10 mouse cellular contexts compared by ENCODE assay signal in genomic region chr2:25240310-25240709, GRCm38 (mm10). TPM values are rescaled to one million over a fixed set of nuclear protein-coding genes. Genes with fewer than 3 reads are reported as not detected.
A peak's percentile ranks its signal among the peaks of the same experiment; 100 is the strongest.
DNase-seq lines count a peak whose midpoint lies in the region; ATAC-seq and TF ChIP-seq lines count a peak whose summit lies in the region.
"Had no signal": no experiment of that assay in that cellular context is flagged by ENCODE, and none has a peak within 500 bp of the region (broad histone marks: within the 10 kb centered on the region; RNA-seq: fewer than 3 reads in every experiment).

No protein-coding gene starts in this region.

- 0 out of 2 replicates have a peak, but pooled peaks have one; percentile 1 for ATAC-seq in neural tube, embryonic 11.5 days (ENCODE audit: insufficient read depth, low FRiP score, low TSS enrichment)
- no peak for ATAC-seq in liver, embryonic 13.5 days (ENCODE audit: low read depth)
- ATAC-seq in stomach, postnatal 0 days (ENCODE audit: low FRiP score, low TSS enrichment): no peak

- H3K4me3 ChIP-seq in neural tube, embryonic 11.5 days (ENCODE audit: low read depth, low read length): no peak overlapping the region
- H3K4me3 ChIP-seq in liver, embryonic 13.5 days (replicated peaks): peak overlapping the region; percentile 57
- peak overlapping the region; percentile 23; the same call in 1 of the 2 replicates for H3K4me3 ChIP-seq in stomach, postnatal 0 days (ENCODE audit: low read depth, low read length)

- 51% methylated on average over 8 of the region's 8 CpGs for WGBS in neural tube, embryonic 11.5 days
- 41% methylated on average over 8 of the region's 8 CpGs for WGBS in liver, embryonic 13.5 days (ENCODE audit: insufficient replicate concordance)
- WGBS in stomach, postnatal 0 days: 50% methylated on average over 8 of the region's 8 CpGs

- no peak overlapping the region for H3K27ac ChIP-seq in neural tube, embryonic 11.5 days (ENCODE audit: low read depth, low read length)
- no peak overlapping the region for H3K27ac ChIP-seq in liver, embryonic 13.5 days
- peak overlapping the region; percentile 91 for H3K27ac ChIP-seq in stomach, postnatal 0 days (replicated peaks)

- no peak for TF ChIP-seq EP300 in stomach, postnatal 0 days (optimal IDR thresholded peaks at IDR 0.05)

- H3K9me3 ChIP-seq in neural tube, embryonic 11.5 days (ENCODE audit: control insufficient read depth, low read length): no peaks in the 10 kb centered on the region
- H3K9me3 ChIP-seq in liver, embryonic 13.5 days (replicated peaks): no peaks in the 10 kb centered on the region
- H3K9me3 ChIP-seq in stomach, postnatal 0 days (ENCODE audit: control insufficient read depth, low read length): no peaks in the 10 kb centered on the region

- TF ChIP-seq CTCF in stomach, postnatal 0 days (IDR thresholded peaks at IDR 0.05; ENCODE audit: low read depth): no peak

- DNase-seq in cerebellum, adult 9-11 months: peak; percentile 56
- DNase-seq in cerebellum, adult 9-10 months: no peak
- no peak for DNase-seq in neural tube, embryonic 11.5 days (ENCODE audit: low spot score)
- no peak for DNase-seq in neural tube, embryonic 10.5 days (ENCODE audit: extremely low spot score, low spot score)
- DNase-seq in liver, embryonic 13.5 days: no peak
- no peak for DNase-seq in stomach, postnatal 0 days (ENCODE audit: low spot score)
- DNase-seq in right cerebral cortex, postnatal 14 days: no peak
- no peak for DNase-seq in layer of hippocampus, postnatal 10 days (ENCODE audit: low spot score in 2 of 2)

- peak overlapping the region; percentile 98 for H3K4me2 ChIP-seq in neural tube, embryonic 11.5 days (ENCODE audit: low read depth)
- peak overlapping the region; percentile 84 for H3K4me2 ChIP-seq in liver, embryonic 13.5 days
- H3K4me2 ChIP-seq in stomach, postnatal 0 days (replicated peaks; ENCODE audit: low read depth): peak overlapping the region; percentile 78

- H3K4me1 ChIP-seq in neural tube, embryonic 11.5 days (ENCODE audit: control insufficient read depth, insufficient read depth, low read length): peaks cover 18% of the 10 kb centered on the region
- H3K4me1 ChIP-seq in liver, embryonic 13.5 days (replicated peaks): peaks cover 37% of the 10 kb centered on the region
- H3K4me1 ChIP-seq in stomach, postnatal 0 days (replicated peaks; ENCODE audit: control insufficient read depth, insufficient read depth): peaks cover 7% of the 10 kb centered on the region; the same call in 1 of the 2 replicates

- peaks cover 19% of the 10 kb centered on the region for H3K27me3 ChIP-seq in neural tube, embryonic 11.5 days (ENCODE audit: control insufficient read depth, insufficient read depth, low read length)
- H3K27me3 ChIP-seq in liver, embryonic 13.5 days: peaks cover 43% of the 10 kb centered on the region
- no peaks in the 10 kb centered on the region for H3K27me3 ChIP-seq in stomach, postnatal 0 days (ENCODE audit: control insufficient read depth, insufficient read depth, low read length)

- H3K9ac ChIP-seq in neural tube, embryonic 11.5 days (ENCODE audit: low read length): no peak overlapping the region
- H3K9ac ChIP-seq in liver, embryonic 13.5 days: peak overlapping the region; percentile 57
- peak overlapping the region; percentile 45; the same call in 1 of the 2 replicates for H3K9ac ChIP-seq in stomach, postnatal 0 days (ENCODE audit: low read length)

- no peaks in the 10 kb centered on the region for H3K36me3 ChIP-seq in neural tube, embryonic 11.5 days (ENCODE audit: control insufficient read depth, insufficient read depth, low read length)
- H3K36me3 ChIP-seq in liver, embryonic 13.5 days: no peaks in the 10 kb centered on the region
- peaks cover 2% of the 10 kb centered on the region; the same call in 1 of the 2 replicates for H3K36me3 ChIP-seq in stomach, postnatal 0 days (ENCODE audit: control insufficient read depth, insufficient read depth, low read length)

RNA-seq across cellular contexts. Expression of gene Rnf208, which starts 1.7 kb away (rescaled TPM):
- 29.9 and 34.0 TPM in 2 replicates for polyA plus RNA-seq in neural tube, embryonic 11.5 days (2014; fragmentation: Nextera tagmentation; extraction: Ambion mirVana)
- polyA plus RNA-seq in liver, embryonic 13.5 days (2015; fragmentation: Nextera tagmentation; extraction: Ambion mirVana): 0.60 and 0.74 TPM in 2 replicates
- polyA plus RNA-seq in stomach, postnatal 0 days (2015; fragmentation: Nextera tagmentation; extraction: Ambion mirVana): 26.8 and 31.7 TPM in 2 replicates
- total RNA-seq in layer of hippocampus, postnatal 10 days (2021): 100 to 1,000 TPM; 212 to 216 TPM

RNA-seq across cellular contexts. Expression of gene Cysrt1, which starts 1.9 kb away (rescaled TPM):
- polyA plus RNA-seq in neural tube, embryonic 11.5 days (2014; fragmentation: Nextera tagmentation; extraction: Ambion mirVana): not detected in 2 replicates
- polyA plus RNA-seq in liver, embryonic 13.5 days (2015; fragmentation: Nextera tagmentation; extraction: Ambion mirVana): not detected in 2 replicates
- polyA plus RNA-seq in stomach, postnatal 0 days (2015; fragmentation: Nextera tagmentation; extraction: Ambion mirVana): 326 and 355 TPM in 2 replicates
- total RNA-seq in layer of hippocampus, postnatal 10 days (2021): not detected
- total RNA-seq: adrenal gland, postnatal 4 days; gastrocnemius, postnatal 4 days had no signal

RNA-seq across cellular contexts. Expression of gene Rnf224, which starts 3.7 kb away (rescaled TPM):
- not detected in 2 replicates for polyA plus RNA-seq in neural tube, embryonic 11.5 days (2014; fragmentation: Nextera tagmentation; extraction: Ambion mirVana)
- not detected in 2 replicates for polyA plus RNA-seq in liver, embryonic 13.5 days (2015; fragmentation: Nextera tagmentation; extraction: Ambion mirVana)
- polyA plus RNA-seq in stomach, postnatal 0 days (2015; fragmentation: Nextera tagmentation; extraction: Ambion mirVana): 0.51 and 0.91 TPM in 2 replicates
- total RNA-seq in layer of hippocampus, postnatal 10 days (2021): not detected
- total RNA-seq: adrenal gland, postnatal 4 days; gastrocnemius, postnatal 4 days had no signal

RNA-seq across cellular contexts. Expression of gene Slc34a3, which starts 6.1 kb away (rescaled TPM):
- not detected in 2 replicates for polyA plus RNA-seq in neural tube, embryonic 11.5 days (2014; fragmentation: Nextera tagmentation; extraction: Ambion mirVana)
- not detected in 2 replicates for polyA plus RNA-seq in liver, embryonic 13.5 days (2015; fragmentation: Nextera tagmentation; extraction: Ambion mirVana)
- polyA plus RNA-seq in stomach, postnatal 0 days (2015; fragmentation: Nextera tagmentation; extraction: Ambion mirVana): 0.10 and 0.12 TPM in 2 replicates
- total RNA-seq in layer of hippocampus, postnatal 10 days (2021): not detected
- total RNA-seq: gastrocnemius, postnatal 4 days had no signal

RNA-seq across cellular contexts. Expression of gene AL732309.1, which starts 6.4 kb away (rescaled TPM):
- 5.1 and 6.6 TPM in 2 replicates for polyA plus RNA-seq in neural tube, embryonic 11.5 days (2014; fragmentation: Nextera tagmentation; extraction: Ambion mirVana)
- 2.1 and 2.7 TPM in 2 replicates for polyA plus RNA-seq in liver, embryonic 13.5 days (2015; fragmentation: Nextera tagmentation; extraction: Ambion mirVana)
- 12.8 and 16.6 TPM in 2 replicates for polyA plus RNA-seq in stomach, postnatal 0 days (2015; fragmentation: Nextera tagmentation; extraction: Ambion mirVana)
- total RNA-seq in layer of hippocampus, postnatal 10 days (2021): 1 to 10 TPM in 1 of 2 experiments, under 1 TPM in 1; 0.45 to 4.0 TPM

Comparison
In these comparisons a context has a peak if more than half of its experiments do, and no peak if none do; other contexts are left out.
1. RNA of gene Rnf208, which starts 1.7 kb away (polyA plus RNA-seq): 29.9 to 34.0 TPM in neural tube, embryonic 11.5 days and 26.8 to 31.7 TPM in stomach, postnatal 0 days; 0.60 to 0.74 TPM in liver, embryonic 13.5 days; every median in the first group is over 10 times any median in the second.
2. RNA of gene Cysrt1, which starts 1.9 kb away (polyA plus RNA-seq): 326 to 355 TPM in stomach, postnatal 0 days; not detected in neural tube, embryonic 11.5 days and not detected in liver, embryonic 13.5 days; every median in the first group is over 100 times any median in the second.
3. Peak in every context shown above with its lines, with median percentiles within 50 percentile points of each other: H3K4me2 ChIP-seq.